Mouse (Mus musculus): ENCODE data around the gene Gm28047.

GRCm38 (mm10) chr15:102552599-102552998, 72.3 kb downstream of the Gm28047 start:
- TF ChIP-seq CTCF (IDR thresholded peaks at IDR 0.05; ENCODE audit: extremely low read depth, insufficient read depth, insufficient read length, insufficient replicate concordance) = no peak
- TF ChIP-seq POLR2A (IDR thresholded peaks at IDR 0.05; ENCODE audit: low read depth, low read length) = no peak
